Mouse (Mus musculus): ENCODE measurements around the gene Pepd. TPM values are rescaled to one million over a fixed set of nuclear protein-coding genes. Genes with fewer than 3 reads are reported as not detected.

Pepd gene
- total and polyA plus RNA-seq, 3 experiments, result 29.7 to 48.0 TPM; not detected in 1

GRCm38 (mm10) chr7:35044719-35045118, 132.5 kb downstream of the Pepd start:
- Histone ChIP-seq H3K4me1 (ENCODE audit: control insufficient read depth in 1 of 2, insufficient read depth in 2 of 2, low read length in 2 of 2) (no peaks in the 10 kb centered on the region), H3K9me3 (replicated peaks; ENCODE audit: insufficient read depth, low read length) (no peaks in the 10 kb centered on the region), H3K36me3 (ENCODE audit: control insufficient read depth in 1 of 2, insufficient read depth in 2 of 2, low read length in 2 of 2) (peaks cover 3 to 14% of the 10 kb centered on the region in 2 experiments; a peak in 3 of 4 replicates), H3K79me2 (ENCODE audit: control insufficient read depth, insufficient read depth, low read length, poor library complexity) (peaks cover 9% of the 10 kb centered on the region), H3K27ac (ENCODE audit: control insufficient read depth, low read depth, low read length) (no peak overlapping the region), H3K4me3 (ENCODE audit: control insufficient read depth in 1 of 2, insufficient read depth in 1 of 2, low read depth in 2 of 2, low read length in 2 of 2) (no peak overlapping the region), H3K9ac (ENCODE audit: control insufficient read depth, low read depth, low read length, poor library complexity, severe bottlenecking) (no peak overlapping the region), H3K27me3 (ENCODE audit: control insufficient read depth in 1 of 2, insufficient read depth in 2 of 2, low read length in 2 of 2) (no peaks in the 10 kb centered on the region)
- no peak for DNase-seq (ENCODE audit: low read depth, low spot score)
- TF ChIP-seq SIN3A (IDR thresholded peaks at IDR 0.05; ENCODE audit: low read length), result no peak
- no peak for TF ChIP-seq MXI1 (IDR thresholded peaks at IDR 0.05; ENCODE audit: low read depth, low read length)
- TF ChIP-seq MAX (IDR thresholded peaks at IDR 0.05; ENCODE audit: low read length), result no peak
- no peak for TF ChIP-seq ETS1 (IDR thresholded peaks at IDR 0.05; ENCODE audit: low read depth, low read length)
- no peak for TF ChIP-seq HCFC1 (IDR thresholded peaks at IDR 0.05; ENCODE audit: low read depth, low read length)
- no peak for TF ChIP-seq POLR2AphosphoS5 (IDR thresholded peaks at IDR 0.05; ENCODE audit: borderline replicate concordance, low read depth, low read length)
- no peak for TF ChIP-seq GABPA (IDR thresholded peaks at IDR 0.05; ENCODE audit: low read depth, low read length)
- no peak for TF ChIP-seq GATA1 (IDR thresholded peaks at IDR 0.05; ENCODE audit: low read depth, low read length)
- no peak for TF ChIP-seq NELFE (IDR thresholded peaks at IDR 0.05; ENCODE audit: low read depth, low read length)
- TF ChIP-seq BHLHE40 (IDR thresholded peaks at IDR 0.05; ENCODE audit: borderline replicate concordance, low read depth, low read length), result no peak
- no peak for TF ChIP-seq TBP (IDR thresholded peaks at IDR 0.05; ENCODE audit: low read depth, low read length)
- TF ChIP-seq CHD1 (IDR thresholded peaks at IDR 0.05; ENCODE audit: low read depth, low read length), result no peak
- no peak for TF ChIP-seq SMC3 (IDR thresholded peaks at IDR 0.05; ENCODE audit: low read depth, low read length)
- no peak for TF ChIP-seq RAD21 (IDR thresholded peaks at IDR 0.05; ENCODE audit: low read depth, low read length)
- no peak for TF ChIP-seq MYC (IDR thresholded peaks at IDR 0.05; ENCODE audit: low read depth, low read length)
- no peak for TF ChIP-seq EP300 (IDR thresholded peaks at IDR 0.05; ENCODE audit: low read depth in 1 of 2, low read length in 2 of 2)
- TF ChIP-seq JUND (IDR thresholded peaks at IDR 0.05; ENCODE audit: low read depth, low read length), result no peak
- no peak for TF ChIP-seq ZKSCAN1 (IDR thresholded peaks at IDR 0.05; ENCODE audit: low read depth, low read length)

- TF ChIP-seq EP300 (IDR thresholded peaks at IDR 0.05; ENCODE audit: low read depth in 1 of 2, low read length in 2 of 2) (no peak), ELF1 (IDR thresholded peaks at IDR 0.05; ENCODE audit: low read depth, low read length) (no peak), BHLHE40 (IDR thresholded peaks at IDR 0.05; ENCODE audit: borderline replicate concordance, low read depth, low read length) (no peak), MAZ (IDR thresholded peaks at IDR 0.05; ENCODE audit: low read depth, low read length) (no peak), MXI1 (IDR thresholded peaks at IDR 0.05; ENCODE audit: low read depth, low read length) (no peak), KAT2A (conservative IDR thresholded peaks at IDR 0.05; ENCODE audit: low read depth, low read length) (no peak), MAX (IDR thresholded peaks at IDR 0.05; ENCODE audit: low read length) (no peak), GABPA (IDR thresholded peaks at IDR 0.05; ENCODE audit: low read depth, low read length) (no peak), MYC (IDR thresholded peaks at IDR 0.05; ENCODE audit: low read depth, low read length) (no peak), UBTF (IDR thresholded peaks at IDR 0.05; ENCODE audit: borderline replicate concordance, insufficient read depth, low read depth, low read length) (no peak), ETS1 (IDR thresholded peaks at IDR 0.05; ENCODE audit: low read depth, low read length) (no peak), TBP (IDR thresholded peaks at IDR 0.05; ENCODE audit: low read depth, low read length) (no peak)
- H3K4me3 ChIP-seq (ENCODE audit: control insufficient read depth in 1 of 2, insufficient read depth in 1 of 2, low read depth in 2 of 2, low read length in 2 of 2), result no peak overlapping the region
- peaks cover 3 to 21% of the 10 kb centered on the region in 2 experiments; a peak in 3 of 4 replicates for H3K36me3 ChIP-seq (ENCODE audit: control insufficient read depth in 1 of 2, insufficient read depth in 2 of 2, low read length in 2 of 2)
- H3K9me3 ChIP-seq (replicated peaks; ENCODE audit: insufficient read depth, low read length), result no peaks in the 10 kb centered on the region
- no peaks in the 10 kb centered on the region for H3K4me1 ChIP-seq (ENCODE audit: control insufficient read depth in 1 of 2, insufficient read depth in 2 of 2, low read length in 2 of 2)
- H3K27ac ChIP-seq (ENCODE audit: control insufficient read depth, low read depth, low read length), result no peak overlapping the region
- H3K79me2 ChIP-seq (ENCODE audit: control insufficient read depth, insufficient read depth, low read length, poor library complexity), result peaks cover 17% of the 10 kb centered on the region
- H3K27me3 ChIP-seq (ENCODE audit: control insufficient read depth in 1 of 2, insufficient read depth in 2 of 2, low read length in 2 of 2), result no peaks in the 10 kb centered on the region
- H3K9ac ChIP-seq (ENCODE audit: control insufficient read depth, low read depth, low read length, poor library complexity, severe bottlenecking), result no peak overlapping the region
- no peak for DNase-seq (ENCODE audit: low read depth, low spot score)
Observed at GRCm38 (mm10) chr7:35046091-35046490, 133.9 kb downstream of the Pepd start.

Data from MEL (cell line).